Mouse (Mus musculus) neutrophil, adult 5-6 weeks (primary cell): ENCODE data around the gene Zmynd8. TPM values are rescaled to one million over a fixed set of nuclear protein-coding genes. Genes with fewer than 3 reads are reported as not detected.

ENCODE experiments used
- ATAC-seq: fragments of 151-379, 151-347 bp; 2 replicates; pipeline ENCODE4 v1.8.0; 2017; ENCODE audit warnings: mild to moderate bottlenecking, moderate TSS enrichment; ENCODE audit not compliant: insufficient number of reproducible peaks, poor library complexity, low FRiP score, severe bottlenecking; ENCODE audit errors: extremely low read depth
- total RNA-seq: library from RNA; stranded (forward); fragments of 200-1000 nt; gene quantifications from 2 replicates; pipeline ENCODE4 v1.2.3, GENCODE M21; 2017

Gene Zmynd8
- total RNA-seq, 1 experiment from 2014 or later, result 56.9 TPM

- no peak for ATAC-seq
Observed at GRCm38 (mm10) chr2:165866412-165866811, 32.4 kb downstream of the Zmynd8 start.

- no peak for ATAC-seq
Observed at GRCm38 (mm10) chr2:165864769-165865168, 34.0 kb downstream of the Zmynd8 start.

- ATAC-seq, result no peak
Observed at GRCm38 (mm10) chr2:165861683-165862594, 36.9 kb downstream of the Zmynd8 start.

- no peak for ATAC-seq
Observed at GRCm38 (mm10) chr2:165860962-165861682, 37.7 kb downstream of the Zmynd8 start.

GRCm38 (mm10) chr2:165860447-165860846, 38.4 kb downstream of the Zmynd8 start:
- ATAC-seq, result no peak

- no peak for ATAC-seq
Observed at GRCm38 (mm10) chr2:165858453-165859384, 40.1 kb downstream of the Zmynd8 start.

- no peak for ATAC-seq
Observed at GRCm38 (mm10) chr2:165857841-165858426, 40.9 kb downstream of the Zmynd8 start.

- ATAC-seq, result no peak; the same call in 1 of the 2 replicates
Observed at GRCm38 (mm10) chr2:165857395-165857831, 41.4 kb downstream of the Zmynd8 start.

- no peak for ATAC-seq
Observed at GRCm38 (mm10) chr2:165856611-165857200, 42.1 kb downstream of the Zmynd8 start.

- no peak for ATAC-seq
Observed at GRCm38 (mm10) chr2:165855641-165856301, 43.0 kb downstream of the Zmynd8 start.

- ATAC-seq, result no peak
Observed at GRCm38 (mm10) chr2:165854207-165854968, 44.4 kb downstream of the Zmynd8 start.

- ATAC-seq, result peak; percentile 38; the same call in 1 of the 2 replicates
Observed at GRCm38 (mm10) chr2:165852896-165853633, 45.8 kb downstream of the Zmynd8 start.

GRCm38 (mm10) chr2:165852453-165852852, 46.4 kb downstream of the Zmynd8 start:
- peak; percentile 74 for ATAC-seq

- ATAC-seq, result no peak
Observed at GRCm38 (mm10) chr2:165851811-165852415, 46.9 kb downstream of the Zmynd8 start.

- ATAC-seq, result no peak
Observed at GRCm38 (mm10) chr2:165850826-165851225, 48.0 kb downstream of the Zmynd8 start.

GRCm38 (mm10) chr2:165849129-165849528, 49.7 kb downstream of the Zmynd8 start:
- ATAC-seq, result no peak
